Mouse (Mus musculus) layer of hippocampus, postnatal 14 days (tissue): ENCODE measurements around the gene Lcn9. TPM values are rescaled to one million over a fixed set of nuclear protein-coding genes. Genes with fewer than 3 reads are reported as not detected.
A peak's percentile ranks its signal among the peaks of the same experiment; 100 is the strongest.

Source experiments
- DNase-seq, 2 experiments: peaks; one replicate each; pipeline ENCODE4 v3.0.0; 2021 to 2022; ENCODE audit warnings: low spot score in 2 of 2, mixed read lengths in 1 of 2
- total RNA-seq, 2 experiments: library from RNA; stranded (reverse); gene quantifications; 2 replicates each; pipeline ENCODE4 v1.2.3; 2021

Lcn9 gene
- total RNA-seq, 2 experiments from 2014 or later, result not detected

- DNase-seq, result no peak
Measured at GRCm38 (mm10) chr2:25847226-25847625, 24.3 kb downstream of the Lcn9 start, which contains the start of gene Sohlh1. Gene Sohlh1 (minus strand): TSS chr2:25847248.

DNA sequence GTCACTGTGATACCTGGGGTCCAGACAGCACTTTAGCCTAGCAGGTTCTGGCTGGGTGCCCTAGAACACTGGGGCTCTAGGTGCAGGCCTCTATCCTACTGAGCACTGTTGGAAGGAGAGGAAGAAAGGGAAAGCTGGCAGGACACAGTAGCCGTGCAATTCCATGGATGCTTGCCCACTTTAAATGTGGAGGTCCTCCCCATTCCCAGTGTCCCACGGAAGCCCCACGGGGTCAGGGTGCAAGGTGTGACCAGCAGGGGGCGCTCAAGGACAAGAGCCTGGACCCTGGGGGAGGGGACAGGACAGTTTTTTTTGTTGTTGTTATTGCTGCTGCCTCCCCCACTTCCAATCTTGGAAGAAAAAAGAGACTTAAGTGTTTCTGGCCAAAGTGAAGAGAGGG is 27.4 kb downstream of the Lcn9 start:
- peak; percentile 33 to 46 for DNase-seq

DNA sequence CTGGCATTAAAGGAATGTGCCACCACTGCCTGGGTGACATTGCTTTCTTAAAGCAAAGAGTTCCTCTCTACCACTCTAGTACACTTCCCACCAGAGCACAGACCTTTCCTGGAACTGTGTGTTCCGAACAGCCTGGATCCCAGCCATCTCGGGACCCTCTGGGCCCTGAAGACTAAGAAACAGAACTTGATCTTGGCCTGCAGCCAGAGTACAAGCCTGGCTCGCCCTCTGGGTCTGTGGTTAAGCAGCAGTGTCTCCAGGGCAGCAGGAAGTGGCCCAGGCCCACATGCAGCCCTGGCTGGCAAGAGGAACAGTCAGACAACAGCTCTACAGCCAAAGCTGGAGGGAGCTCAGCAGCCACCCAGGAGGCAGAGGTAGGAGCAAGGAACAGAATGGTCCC is 29.7 kb downstream of the Lcn9 start:
- DNase-seq, result peak; percentile 46 to 87

DNA sequence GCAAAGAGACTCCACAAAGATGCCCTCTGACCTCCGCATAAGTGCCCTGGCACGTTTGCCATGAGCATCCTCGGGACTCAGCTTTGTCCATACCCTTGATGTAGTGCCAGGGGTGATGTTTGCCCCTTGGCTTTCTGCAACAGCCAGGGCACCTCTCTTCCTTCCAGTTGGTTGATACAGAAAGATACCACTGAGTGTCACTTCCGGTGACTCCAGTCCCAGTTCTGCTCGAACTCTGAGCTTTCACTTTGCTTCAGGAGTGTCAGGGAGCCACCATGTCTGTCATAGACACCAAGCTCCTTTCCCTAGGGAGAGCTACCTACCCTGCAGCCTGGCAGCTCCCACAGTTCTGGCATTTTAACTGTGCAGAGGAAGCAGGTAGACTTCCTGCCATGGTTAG is 31.0 kb downstream of the Lcn9 start:
- DNase-seq, result no peak

DNA sequence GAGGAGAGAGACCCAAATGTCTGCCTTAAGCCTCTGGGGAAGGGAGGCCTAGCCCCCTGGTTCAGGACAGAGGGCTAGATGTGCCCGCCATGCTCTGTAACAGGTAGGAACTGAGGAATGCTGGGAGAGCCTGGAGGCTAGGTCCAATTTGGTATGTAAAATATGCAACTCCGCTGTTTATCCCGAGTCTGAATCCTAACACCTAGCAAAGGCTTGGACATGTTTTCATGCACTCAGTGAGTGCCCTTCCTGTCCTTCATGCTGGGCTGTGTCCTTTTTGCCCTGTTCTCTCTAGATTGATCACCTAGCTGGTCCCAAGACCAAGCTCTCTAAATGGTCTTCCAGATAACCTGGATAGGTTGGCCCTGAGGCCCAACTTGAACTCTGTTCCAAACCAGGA is 36.9 kb downstream of the Lcn9 start:
- no peak for DNase-seq

- DNase-seq, result no peak
Measured at GRCm38 (mm10) chr2:25862038-25862437, 39.1 kb downstream of the Lcn9 start.

GRCm38 (mm10) chr2:25862696-25863270 is 39.8 kb downstream of the Lcn9 start:
- DNase-seq, result peak; percentile 20 to 47

- peak in 1 of 2 experiments; percentile 17 for DNase-seq
Measured at GRCm38 (mm10) chr2:25863337-25864131, 40.6 kb downstream of the Lcn9 start, which contains the start of gene Kcnt1. Gene Kcnt1 (plus strand): TSS chr2:25863734.

DNA sequence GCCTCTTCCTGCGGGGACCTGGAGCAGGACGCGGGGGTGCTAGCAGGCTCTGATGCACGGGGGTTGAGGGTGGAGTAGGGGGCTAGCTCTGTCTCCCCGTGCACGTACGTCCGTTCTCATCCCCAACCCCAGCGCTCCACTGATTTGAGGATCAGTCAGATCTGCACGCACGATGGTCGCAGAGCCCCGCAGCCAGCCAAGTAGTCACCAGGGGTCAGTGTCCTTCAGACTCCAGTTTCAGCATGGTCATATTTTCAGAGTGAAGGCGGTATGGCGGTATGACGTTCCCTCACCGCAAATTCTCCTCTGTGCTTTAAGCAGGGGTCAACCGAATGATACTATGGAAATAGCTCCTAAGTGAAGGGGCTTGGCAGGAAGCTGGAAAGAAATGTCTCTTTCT is 41.3 kb downstream of the Lcn9 start:
- DNase-seq, result no peak

DNA sequence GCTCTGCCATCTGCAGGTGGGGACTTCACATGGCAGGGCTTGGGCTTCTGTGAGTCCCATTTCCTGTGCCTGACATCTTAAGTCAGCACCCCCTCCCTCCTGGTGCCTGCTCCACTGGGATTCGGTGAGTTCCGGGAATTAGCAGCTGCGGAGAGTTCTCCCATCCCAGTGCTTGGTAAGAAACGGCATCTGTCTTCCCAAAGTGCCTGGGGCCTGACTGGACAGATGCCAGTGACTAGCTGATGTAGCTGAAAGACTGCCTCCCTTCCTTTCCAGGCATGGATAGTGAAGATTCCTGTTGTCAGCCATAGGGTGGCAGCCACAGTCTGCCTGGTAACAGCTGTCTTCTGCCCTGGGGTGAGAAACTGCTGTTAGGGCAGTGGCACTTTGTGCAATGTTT is 42.5 kb downstream of the Lcn9 start:
- peak; percentile 46 to 53 for DNase-seq

- DNase-seq, result no peak
Measured at GRCm38 (mm10) chr2:25866656-25867055, 43.7 kb downstream of the Lcn9 start.

Other genes starting within 250 kb of the Lcn9 start
- 1 to 10 TPM; 1.7 to 2.6 TPM for gene Mamdc4, start 248.3 kb upstream of the Lcn9 start, total RNA-seq
- gene Phpt1, start 247.9 kb upstream of the Lcn9 start, total RNA-seq, result 10 to 100 TPM; 81.2 to 83.8 TPM
- 100 to 1,000 TPM in 1 of 2 experiments, 10 to 100 TPM in 1; 99.8 to 103 TPM for gene Ajm1, start 241.4 kb upstream of the Lcn9 start, total RNA-seq
- gene Rabl6, start 214.6 kb upstream of the Lcn9 start, total RNA-seq, result 100 to 1,000 TPM; 105 to 107 TPM
- gene Ccdc183, start 205.5 kb upstream of the Lcn9 start, total RNA-seq, result not detected
- gene Tmem141, start 201.1 kb upstream of the Lcn9 start, total RNA-seq, result 10 to 100 TPM; 25.0 TPM
- gene Fcna, start 195.1 kb upstream of the Lcn9 start, total RNA-seq, result 1 to 10 TPM; 1.0 to 1.4 TPM
- not detected for gene Lcn8, start 170.0 kb upstream of the Lcn9 start, total RNA-seq
- not detected for gene Lcn5, start 165.2 kb upstream of the Lcn9 start, total RNA-seq
- gene Lcn6, start 146.4 kb upstream of the Lcn9 start, total RNA-seq, result not detected
- not detected for gene Lcn10, start 140.4 kb upstream of the Lcn9 start, total RNA-seq
- gene Obp2a, start 123.1 kb upstream of the Lcn9 start, total RNA-seq, result not detected
- 10 to 100 TPM; 80.9 to 82.5 TPM for gene Bmyc, start 116.4 kb upstream of the Lcn9 start, total RNA-seq
- not detected for gene Obp2b, start 86.1 kb upstream of the Lcn9 start, total RNA-seq
- not detected for gene Lcn3, start 57.6 kb upstream of the Lcn9 start, total RNA-seq
- gene Lcn11, start 46.1 kb upstream of the Lcn9 start, total RNA-seq, result not detected
- gene Gm13539, start 40.9 kb upstream of the Lcn9 start, total RNA-seq, result not detected
- gene Glt6d1, start 7.3 kb upstream of the Lcn9 start, total RNA-seq, result not detected
- not detected for gene Sohlh1, start 24.1 kb downstream of the Lcn9 start, total RNA-seq
- 10 to 100 TPM; 43.8 to 69.9 TPM for gene Kcnt1, start 40.6 kb downstream of the Lcn9 start, total RNA-seq
- 100 to 1,000 TPM; 120 to 125 TPM for gene Camsap1, start 160.1 kb downstream of the Lcn9 start, total RNA-seq
- 10 to 100 TPM; 71.3 to 74.0 TPM for gene Ubac1, start 198.6 kb downstream of the Lcn9 start, total RNA-seq